Mouse (Mus musculus): ENCODE measurements around the gene Disp2. TPM values are rescaled to one million over a fixed set of nuclear protein-coding genes. Genes with fewer than 3 reads are reported as not detected.

The Disp2 gene
- polyA plus RNA-seq, 1 experiment = 0.06 TPM

DNA sequence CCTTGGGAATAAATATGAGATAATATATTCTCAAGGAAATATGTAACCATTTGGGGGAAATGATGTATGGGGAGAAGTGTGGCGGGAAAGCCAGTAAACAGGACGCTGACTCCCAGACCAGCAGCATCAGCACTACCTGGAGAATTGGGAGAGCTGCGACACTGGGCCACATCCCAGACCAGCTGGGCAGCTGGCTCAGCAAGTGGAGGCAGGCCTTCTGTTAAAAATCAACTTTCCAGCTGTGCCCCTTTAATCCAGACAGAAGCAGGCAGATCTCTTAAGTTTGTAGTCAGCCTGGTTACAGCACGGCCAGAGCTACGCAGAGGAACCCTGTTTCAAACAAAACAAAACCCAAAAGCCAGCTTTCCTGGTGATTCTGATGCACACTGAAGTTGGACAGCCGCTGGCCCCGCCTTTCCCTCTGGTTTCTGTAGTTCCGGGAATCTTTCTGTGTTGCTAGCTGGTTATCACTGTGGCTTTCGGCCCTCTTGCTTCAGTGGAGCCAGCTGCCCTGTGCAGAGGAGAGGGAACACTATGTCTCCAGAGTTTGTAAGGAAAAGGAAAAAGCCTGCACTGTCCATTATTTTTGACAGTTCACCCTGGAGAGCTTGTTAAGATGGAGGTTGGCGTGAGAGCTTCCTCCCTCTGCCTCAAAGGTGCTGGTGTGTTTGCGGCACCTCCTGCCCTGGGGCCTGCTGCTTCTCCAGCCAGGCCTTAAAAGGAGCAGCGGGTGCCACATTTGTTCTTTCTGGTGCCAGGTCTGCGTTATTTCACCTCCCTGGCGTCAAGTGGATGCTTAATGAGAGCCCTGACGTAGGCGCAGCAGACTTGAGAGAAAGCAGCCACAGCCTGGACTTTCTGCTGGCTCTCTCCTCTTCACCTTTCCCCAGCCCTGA lies 27.4 kb upstream of the Disp2 start:
- Histone ChIP-seq H3K4me3 (no peak overlapping the region), H3K36me3 (ENCODE audit: control insufficient read depth, insufficient read depth) (peaks cover 8% of the 10 kb centered on the region), H3K27me3 (ENCODE audit: control insufficient read depth, insufficient read depth, insufficient read length) (no peaks in the 10 kb centered on the region), H3K4me2 (ENCODE audit: low read depth) (no peak overlapping the region), H3K79me2 (ENCODE audit: control insufficient read depth, insufficient read depth) (no peaks in the 10 kb centered on the region), H3ac (ENCODE audit: control insufficient read depth, insufficient read length) (no peak overlapping the region)
- TF ChIP-seq MYOG (IDR thresholded peaks at IDR 0.05; ENCODE audit: control insufficient read depth in 1 of 3, insufficient read depth in 1 of 3, insufficient read length in 2 of 3, low read depth in 2 of 3) = no peak
- no peak for TF ChIP-seq POLR2A (IDR thresholded peaks at IDR 0.05; ENCODE audit: insufficient read length, low read depth)
- TF ChIP-seq POLR2AphosphoS2 (IDR thresholded peaks at IDR 0.05; ENCODE audit: insufficient read length, low read depth) = no peak
- no peak for TF ChIP-seq REST (IDR thresholded peaks at IDR 0.05; ENCODE audit: insufficient read depth, insufficient read length)
- TF ChIP-seq USF1 (IDR thresholded peaks at IDR 0.05; ENCODE audit: low read depth) = no peak

DNA sequence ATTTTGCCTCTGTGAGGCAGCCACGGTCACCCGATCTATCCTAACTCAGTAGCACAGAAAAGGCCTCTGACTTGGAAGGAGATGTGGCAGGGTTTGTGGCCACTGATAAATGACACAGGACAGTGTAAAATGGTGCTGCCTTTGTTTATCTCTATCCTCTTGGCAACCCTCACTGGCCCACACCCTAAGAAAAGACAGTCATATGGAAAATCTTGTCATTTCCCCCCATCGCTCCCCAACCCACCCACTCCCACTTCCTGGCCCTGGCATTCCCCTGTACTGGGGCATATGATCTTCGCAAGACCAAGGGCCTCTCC lies 26.8 kb upstream of the Disp2 start:
- Histone ChIP-seq H3ac (ENCODE audit: control insufficient read depth, insufficient read length) (no peak overlapping the region), H3K27me3 (ENCODE audit: control insufficient read depth, insufficient read depth, insufficient read length) (no peaks in the 10 kb centered on the region), H3K36me3 (ENCODE audit: control insufficient read depth, insufficient read depth) (peaks cover 14% of the 10 kb centered on the region), H3K79me2 (ENCODE audit: control insufficient read depth, insufficient read depth) (no peaks in the 10 kb centered on the region), H3K4me2 (ENCODE audit: low read depth) (no peak overlapping the region), H3K4me3 (no peak overlapping the region)
- TF ChIP-seq CEBPB (IDR thresholded peaks at IDR 0.05; ENCODE audit: insufficient read depth, poor library complexity, severe bottlenecking) = no peak

GRCm38 (mm10) chr2:118754143-118754542 lies 25.4 kb upstream of the Disp2 start:
- Histone ChIP-seq H3K27me3 (ENCODE audit: control insufficient read depth, insufficient read depth, insufficient read length) (no peaks in the 10 kb centered on the region), H3ac (ENCODE audit: control insufficient read depth, insufficient read length) (no peak overlapping the region), H3K4me3 (no peak overlapping the region), H3K4me2 (ENCODE audit: low read depth) (no peak overlapping the region), H3K79me2 (ENCODE audit: control insufficient read depth, insufficient read depth) (no peaks in the 10 kb centered on the region), H3K36me3 (ENCODE audit: control insufficient read depth, insufficient read depth) (peaks cover 16% of the 10 kb centered on the region)
- no peak for TF ChIP-seq USF1 (IDR thresholded peaks at IDR 0.05; ENCODE audit: low read depth)
- no peak for TF ChIP-seq TCF3 (IDR thresholded peaks at IDR 0.05; ENCODE audit: insufficient read length, low read depth)
- no peak for TF ChIP-seq MYOD1 (IDR thresholded peaks at IDR 0.05; ENCODE audit: control insufficient read depth in 1 of 3, insufficient read length in 2 of 3, low read depth in 2 of 3)
- TF ChIP-seq E2F4 (IDR thresholded peaks at IDR 0.05; ENCODE audit: insufficient read depth) = no peak
- TF ChIP-seq SRF (IDR thresholded peaks at IDR 0.05; ENCODE audit: control insufficient read depth, insufficient read length, low read depth) = no peak
- TF ChIP-seq POLR2AphosphoS2 (IDR thresholded peaks at IDR 0.05; ENCODE audit: insufficient read length, low read depth) = peak; percentile 77

DNA sequence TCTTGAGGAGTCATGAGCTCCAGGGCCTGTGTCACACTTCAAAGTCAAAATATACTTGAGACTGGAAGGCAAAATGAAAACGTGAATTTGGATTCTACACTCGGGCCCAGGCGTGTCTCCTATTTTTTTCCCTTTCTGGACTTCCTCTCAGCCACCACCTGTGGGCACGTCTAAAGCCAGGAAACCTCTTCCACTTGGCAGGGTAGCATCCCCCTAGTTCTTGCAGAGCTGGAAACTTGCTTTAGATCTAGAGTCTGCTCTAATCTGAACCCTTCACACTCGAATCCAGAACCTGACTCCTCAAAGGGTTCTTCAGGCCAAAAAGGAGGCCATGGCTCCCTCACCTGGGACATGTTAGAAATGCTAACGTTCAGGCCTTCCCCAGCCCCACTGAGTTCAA lies 24.1 kb upstream of the Disp2 start:
- H3K79me2 ChIP-seq (ENCODE audit: control insufficient read depth, insufficient read depth) = no peaks in the 10 kb centered on the region
- no peak overlapping the region for H3ac ChIP-seq (ENCODE audit: control insufficient read depth, insufficient read length)
- H3K36me3 ChIP-seq (ENCODE audit: control insufficient read depth, insufficient read depth) = peaks cover 16% of the 10 kb centered on the region
- no peaks in the 10 kb centered on the region for H3K27me3 ChIP-seq (ENCODE audit: control insufficient read depth, insufficient read depth, insufficient read length)
- no peak for TF ChIP-seq TCF3 (IDR thresholded peaks at IDR 0.05; ENCODE audit: insufficient read length, low read depth)
- TF ChIP-seq E2F4 (IDR thresholded peaks at IDR 0.05; ENCODE audit: insufficient read depth) = no peak
- H3K4me2 ChIP-seq (ENCODE audit: low read depth) = no peak overlapping the region
- H3K4me3 ChIP-seq = no peak overlapping the region

- H3ac ChIP-seq (ENCODE audit: control insufficient read depth, insufficient read length) = no peak overlapping the region
- no peak overlapping the region for H3K4me2 ChIP-seq (ENCODE audit: low read depth)
- H3K36me3 ChIP-seq (ENCODE audit: control insufficient read depth, insufficient read depth) = peaks cover 16% of the 10 kb centered on the region
- H3K79me2 ChIP-seq (ENCODE audit: control insufficient read depth, insufficient read depth) = no peaks in the 10 kb centered on the region
- TF ChIP-seq TCF12 (IDR thresholded peaks at IDR 0.05; ENCODE audit: insufficient read depth, poor library complexity, severe bottlenecking) (no peak), SRF (IDR thresholded peaks at IDR 0.05; ENCODE audit: control insufficient read depth, insufficient read length, low read depth) (no peak), MAX (IDR thresholded peaks at IDR 0.05; ENCODE audit: low read depth) (no peak), TCF3 (IDR thresholded peaks at IDR 0.05; ENCODE audit: insufficient read length, low read depth) (no peak), MYOG (IDR thresholded peaks at IDR 0.05; ENCODE audit: control insufficient read depth in 1 of 3, insufficient read depth in 1 of 3, insufficient read length in 2 of 3, low read depth in 2 of 3) (no peak), POLR2A (IDR thresholded peaks at IDR 0.05; ENCODE audit: insufficient read length, low read depth) (no peak), USF1 (IDR thresholded peaks at IDR 0.05; ENCODE audit: low read depth) (no peak), POLR2AphosphoS2 (IDR thresholded peaks at IDR 0.05; ENCODE audit: insufficient read length, low read depth) (no peak), REST (IDR thresholded peaks at IDR 0.05; ENCODE audit: insufficient read depth, insufficient read length) (no peak)
- no peaks in the 10 kb centered on the region for H3K27me3 ChIP-seq (ENCODE audit: control insufficient read depth, insufficient read depth, insufficient read length)
- H3K4me3 ChIP-seq = no peak overlapping the region
Measured at GRCm38 (mm10) chr2:118756103-118756502, 23.4 kb upstream of the Disp2 start.

DNA sequence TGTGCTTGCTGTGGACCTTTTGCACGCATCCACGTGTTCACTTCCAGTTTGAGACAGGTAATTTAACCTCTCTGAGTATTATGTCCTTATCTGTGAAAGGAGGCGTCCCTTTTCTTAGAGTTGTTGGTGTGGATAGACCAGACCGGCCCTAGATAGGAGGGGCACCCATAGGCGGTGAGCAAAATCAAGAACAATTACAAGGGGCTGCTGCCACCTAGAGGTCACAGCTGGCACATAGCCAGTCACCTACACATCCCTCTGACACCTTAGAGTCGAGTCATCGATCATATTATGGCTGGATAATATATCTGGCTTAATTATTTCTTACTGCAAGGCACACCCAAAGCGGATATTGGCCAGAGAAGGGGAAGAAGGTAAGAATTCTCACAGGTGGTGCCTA lies 19.7 kb upstream of the Disp2 start:
- Histone ChIP-seq H3K36me3 (ENCODE audit: control insufficient read depth, insufficient read depth) (peaks cover 16% of the 10 kb centered on the region), H3K4me3 (no peak overlapping the region), H3ac (ENCODE audit: control insufficient read depth, insufficient read length) (no peak overlapping the region), H3K79me2 (ENCODE audit: control insufficient read depth, insufficient read depth) (no peaks in the 10 kb centered on the region), H3K4me2 (ENCODE audit: low read depth) (peak overlapping the region; percentile 99), H3K27me3 (ENCODE audit: control insufficient read depth, insufficient read depth, insufficient read length) (no peaks in the 10 kb centered on the region)
- TF ChIP-seq TCF3 (IDR thresholded peaks at IDR 0.05; ENCODE audit: insufficient read length, low read depth) (no peak), MYOG (IDR thresholded peaks at IDR 0.05; ENCODE audit: control insufficient read depth in 1 of 3, insufficient read depth in 1 of 3, insufficient read length in 2 of 3, low read depth in 2 of 3) (no peak), POLR2A (IDR thresholded peaks at IDR 0.05; ENCODE audit: insufficient read length, low read depth) (no peak), USF1 (IDR thresholded peaks at IDR 0.05; ENCODE audit: low read depth) (no peak), MYOD1 (IDR thresholded peaks at IDR 0.05; ENCODE audit: control insufficient read depth in 1 of 3, insufficient read length in 2 of 3, low read depth in 2 of 3) (no peak), REST (IDR thresholded peaks at IDR 0.05; ENCODE audit: insufficient read depth, insufficient read length) (no peak), E2F4 (IDR thresholded peaks at IDR 0.05; ENCODE audit: insufficient read depth) (no peak), SRF (IDR thresholded peaks at IDR 0.05; ENCODE audit: control insufficient read depth, insufficient read length, low read depth) (no peak), TCF12 (IDR thresholded peaks at IDR 0.05; ENCODE audit: insufficient read depth, poor library complexity, severe bottlenecking) (no peak), CEBPB (IDR thresholded peaks at IDR 0.05; ENCODE audit: insufficient read depth, poor library complexity, severe bottlenecking) (no peak), MAX (IDR thresholded peaks at IDR 0.05; ENCODE audit: low read depth) (no peak), POLR2AphosphoS2 (IDR thresholded peaks at IDR 0.05; ENCODE audit: insufficient read length, low read depth) (no peak)

All from myocyte (in vitro differentiated cells).